Mouse (Mus musculus) CD4-positive naive resting alpha-beta T cell, adult 76 days (primary cell): ENCODE results near the gene Olfr146. TPM values are rescaled to one million over a fixed set of nuclear protein-coding genes. Genes with fewer than 3 reads are reported as not detected.

ENCODE experiments used
- total RNA-seq: library from RNA; stranded (reverse); gene quantifications from one replicate; pipeline ENCODE4 v1.2.4, GENCODE M21; 2023

The Olfr146 gene
- total RNA-seq, result not detected

DNA sequence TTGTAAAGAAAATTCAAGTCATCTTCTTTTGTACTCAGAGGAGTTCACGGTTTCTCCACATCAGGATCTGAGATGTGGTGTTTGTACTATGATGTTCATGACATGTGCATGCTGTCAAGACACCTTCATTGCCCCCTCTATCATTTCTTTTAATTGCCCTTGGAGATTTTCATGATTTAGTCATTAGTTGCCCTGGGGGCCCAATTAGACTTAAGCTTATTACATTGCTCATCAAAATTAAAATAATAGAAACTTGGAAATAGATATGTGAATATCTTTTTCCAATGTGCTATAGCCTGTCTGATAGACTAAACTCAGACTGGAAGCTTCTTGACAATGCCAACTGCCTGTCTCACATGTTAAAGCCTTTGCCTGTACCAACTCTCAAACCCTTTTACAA lies at the start of gene Olfr146:
Gene Olfr146 (minus strand): TSS at position 101 of the 400 bp plus-strand sequence.

DNA sequence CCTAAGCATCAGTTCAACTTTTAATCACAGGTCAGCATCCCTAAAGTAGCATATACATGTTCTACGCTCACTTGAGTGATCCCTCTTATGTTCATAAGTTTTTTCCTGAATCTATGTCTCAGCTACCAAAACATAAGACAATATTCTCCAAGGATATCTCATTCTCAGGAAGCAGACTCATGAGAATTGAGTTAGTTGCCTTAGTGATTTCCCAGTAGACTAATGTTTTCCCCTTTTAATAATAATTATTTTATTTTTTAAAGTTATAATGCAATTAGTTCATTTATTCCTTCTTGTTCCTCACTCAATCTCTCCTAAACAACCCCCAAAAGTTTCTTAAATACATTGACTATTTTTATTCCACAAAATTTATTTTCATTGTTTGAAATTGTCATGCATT lies 41.7 kb upstream of the Olfr146 start, which contains the start of gene Olfr937:
Gene Olfr937 (minus strand): TSS at position 101 of the 400 bp plus-strand sequence.

DNA sequence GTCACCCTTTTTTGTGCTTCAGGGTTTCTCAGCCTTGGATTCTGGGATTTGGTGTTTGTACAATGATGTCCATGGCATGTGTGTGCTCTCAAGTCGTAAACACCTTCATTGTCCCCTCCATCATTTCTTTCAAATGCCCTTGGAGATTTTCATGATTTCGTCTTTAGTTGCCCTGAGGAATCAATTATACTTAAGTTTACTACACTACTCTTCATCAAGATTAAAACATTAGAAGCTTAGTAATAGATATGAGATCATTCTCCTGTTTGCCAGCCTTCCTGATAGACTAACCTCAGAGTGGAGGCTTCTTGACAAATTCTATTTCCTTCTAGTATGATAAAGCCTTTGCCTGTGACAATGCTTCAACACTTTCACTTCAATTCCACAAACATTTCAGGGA lies 23.6 kb downstream of the Olfr146 start, which contains the start of gene Olfr935:
Gene Olfr935 (minus strand): TSS at position 101 of the 400 bp plus-strand sequence.

DNA sequence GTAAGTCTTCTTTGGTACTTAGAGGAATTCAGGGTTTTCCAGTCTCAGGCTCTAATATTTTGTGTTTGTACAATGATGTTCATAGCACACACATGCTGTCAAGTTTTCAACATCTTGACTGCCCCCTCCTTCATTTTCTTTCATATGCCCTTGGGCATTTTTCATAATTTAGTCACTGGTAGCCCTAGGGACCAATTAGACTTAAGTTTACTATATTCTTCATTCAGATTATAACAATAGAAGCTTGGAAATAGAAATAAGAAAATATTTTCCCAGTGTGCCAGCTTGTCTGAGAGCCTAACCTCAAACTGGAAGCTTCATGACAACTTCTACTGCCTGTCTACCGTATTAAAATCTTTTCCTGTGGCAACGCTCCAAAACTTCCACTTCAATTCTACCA lies 35.0 kb downstream of the Olfr146 start, which contains the start of gene Olfr934:
Gene Olfr934 (minus strand): TSS at position 101 of the 400 bp plus-strand sequence.

DNA sequence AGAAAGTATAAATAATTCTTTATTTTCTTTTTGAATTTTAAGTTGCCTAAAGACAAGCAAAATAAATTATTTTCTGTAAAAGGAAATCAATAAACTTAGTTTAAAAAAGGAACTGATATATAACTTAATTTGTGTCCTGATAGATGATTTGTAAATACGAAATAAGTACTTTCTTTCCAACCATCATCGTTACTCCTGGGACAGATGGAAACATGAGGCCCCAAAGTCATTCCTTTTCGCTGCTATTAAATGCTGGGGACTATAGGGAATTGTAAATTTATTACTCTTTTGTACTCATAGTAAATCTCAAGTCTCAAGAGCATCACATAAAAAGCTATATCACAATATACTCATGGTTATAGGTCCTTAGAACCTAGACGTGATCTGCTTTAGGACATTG lies 51.2 kb downstream of the Olfr146 start, which contains the start of gene Olfr933:
Gene Olfr933 (plus strand): TSS at position 301 of the 400 bp plus-strand sequence.

Other genes with a start within 250 kb of the Olfr146 start
- gene Olfr922, start 208.8 kb downstream of the Olfr146 start, total RNA-seq, result not detected
- gene Olfr923, start 196.8 kb downstream of the Olfr146 start, total RNA-seq, result not detected
- gene Olfr924, start 178.9 kb downstream of the Olfr146 start, total RNA-seq, result not detected
- not detected for gene Olfr26, start 168.3 kb downstream of the Olfr146 start, total RNA-seq
- not detected for gene Olfr926, start 146.3 kb downstream of the Olfr146 start, total RNA-seq
- gene Olfr930, start 93.6 kb downstream of the Olfr146 start, total RNA-seq, result not detected
- not detected for gene Olfr933, start 51.1 kb downstream of the Olfr146 start, total RNA-seq
- not detected for gene Olfr934, start 35.1 kb downstream of the Olfr146 start, total RNA-seq
- gene Olfr935, start 23.7 kb downstream of the Olfr146 start, total RNA-seq, result not detected
- not detected for gene Olfr937, start 41.6 kb upstream of the Olfr146 start, total RNA-seq
- gene Olfr938, start 55.5 kb upstream of the Olfr146 start, total RNA-seq, result not detected
- not detected for gene Olfr27, start 104.8 kb upstream of the Olfr146 start, total RNA-seq
- gene Olfr943, start 142.9 kb upstream of the Olfr146 start, total RNA-seq, result not detected
- gene Olfr944, start 178.5 kb upstream of the Olfr146 start, total RNA-seq, result not detected
- not detected for gene Olfr1537, start 226.6 kb upstream of the Olfr146 start, total RNA-seq